Mouse (Mus musculus): Measurements from ENCODE around the gene Rnf39.

GRCm38 (mm10) chr17:36903651-36904050 is 39.1 kb upstream of the Rnf39 start:
- TF ChIP-seq ZKSCAN1 (IDR thresholded peaks at IDR 0.05; ENCODE audit: borderline replicate concordance, low read depth, low read length) (no peak), POLR2A (IDR thresholded peaks at IDR 0.05; ENCODE audit: low read depth, low read length) (no peak), USF1 (IDR thresholded peaks at IDR 0.05; ENCODE audit: low read depth, low read length) (no peak), RCOR1 (conservative IDR thresholded peaks at IDR 0.05; ENCODE audit: low read depth, low read length) (no peak), JUND (conservative IDR thresholded peaks at IDR 0.05; ENCODE audit: low read depth, low read length) (no peak), MAX (IDR thresholded peaks at IDR 0.05; ENCODE audit: low read length) (no peak), NRF1 (IDR thresholded peaks at IDR 0.05; ENCODE audit: low read depth, low read length) (no peak), CTCF (conservative IDR thresholded peaks at IDR 0.05 in 1 of 2, IDR thresholded peaks at IDR 0.05 in 1 of 2; ENCODE audit: low read depth in 2 of 2, low read length in 2 of 2) (no peak), ZC3H11A (IDR thresholded peaks at IDR 0.05; ENCODE audit: low read depth, low read length) (no peak), E2F4 (IDR thresholded peaks at IDR 0.05; ENCODE audit: insufficient replicate concordance, low read depth, low read length) (no peak), EP300 (IDR thresholded peaks at IDR 0.05; ENCODE audit: low read length) (no peak)

Measured in CH12.LX (cell line).